Mouse (Mus musculus) right cerebral cortex, adult 2 months (tissue): Measurements from ENCODE around the gene Dctn3.
A peak's percentile ranks its signal among the peaks of the same experiment; 100 is the strongest.
"Not testable (repeated sequence)": the region's sequence is repeated elsewhere in the genome, so short reads cannot be mapped to it uniquely, and the experiment has no call there.

Experiments
- DNase-seq, 2 experiments: peaks; one replicate each; pipeline ENCODE4 v3.0.0; 2021 to 2022; ENCODE audit warnings: low spot score in 2 of 2

Dctn3 gene

GRCm38 (mm10) chr4:41738256-41738603, 15.3 kb upstream of the Dctn3 start:
- DNase-seq, result no peak

DNA sequence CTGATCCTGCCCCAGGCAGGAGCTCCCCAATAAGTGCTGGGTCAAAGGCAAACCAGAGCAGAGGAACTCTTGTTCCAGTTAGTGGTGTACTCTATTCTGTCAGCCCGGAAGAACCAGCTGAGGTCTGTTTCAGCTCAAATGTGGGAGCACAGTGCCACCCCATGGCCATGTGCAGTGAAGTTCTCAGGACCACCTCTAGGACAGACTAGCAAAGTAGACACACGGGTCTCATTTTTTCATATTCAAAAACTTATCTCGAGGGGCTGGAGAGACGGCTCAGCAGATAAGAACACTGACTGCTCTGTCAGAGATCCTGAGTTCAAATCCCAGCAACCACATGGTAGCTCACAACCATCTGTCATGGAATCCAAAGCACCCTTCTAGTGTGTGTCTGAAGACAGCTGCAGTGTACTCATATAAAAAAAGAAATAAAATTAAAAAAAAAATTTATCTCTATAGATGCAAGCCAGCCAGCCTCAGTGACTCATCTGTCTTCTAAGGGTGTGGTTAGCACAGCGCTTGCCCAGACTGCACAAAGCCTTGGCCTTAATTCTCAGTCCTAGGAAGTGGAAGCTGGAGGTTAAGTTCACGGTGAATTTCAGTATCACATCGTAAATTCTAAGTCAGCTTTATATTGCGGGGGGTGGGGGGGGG, 14.8 kb upstream of the Dctn3 start:
- peak; percentile 79 to 82 for DNase-seq

- DNase-seq, result no peak
These were observed 8.2 kb upstream of the Dctn3 start, which contains the start of gene Arid3c for GRCm38 (mm10) chr4:41731052-41731765. Gene Arid3c (minus strand): TSS chr4:41731142.

- no peak for DNase-seq
These were observed 4.1 kb upstream of the Dctn3 start for GRCm38 (mm10) chr4:41726826-41727621.

- no peak for DNase-seq
These were observed 6.1 kb downstream of the Dctn3 start for GRCm38 (mm10) chr4:41716834-41717233.

GRCm38 (mm10) chr4:41715596-41715995, 7.4 kb downstream of the Dctn3 start:
- DNase-seq, result peak; percentile 62 to 71

- DNase-seq, result no peak
These were observed 7.9 kb downstream of the Dctn3 start for GRCm38 (mm10) chr4:41715082-41715481.

GRCm38 (mm10) chr4:41714276-41714675, 8.7 kb downstream of the Dctn3 start:
- peak; percentile 78 to 80 for DNase-seq

GRCm38 (mm10) chr4:41713197-41714067, 9.5 kb downstream of the Dctn3 start, which contains the start of gene Rpp25l:
Gene Rpp25l (minus strand): TSS chr4:41713534.
- peak; percentile 76 to 87 for DNase-seq

- no peak for DNase-seq
These were observed 10.4 kb downstream of the Dctn3 start for GRCm38 (mm10) chr4:41712421-41713196.

GRCm38 (mm10) chr4:41711705-41712375, 11.1 kb downstream of the Dctn3 start:
- DNase-seq, result no peak

GRCm38 (mm10) chr4:41710229-41710628, 12.7 kb downstream of the Dctn3 start:
- no peak for DNase-seq

GRCm38 (mm10) chr4:41708192-41708745, 14.7 kb downstream of the Dctn3 start:
- DNase-seq, result no peak

GRCm38 (mm10) chr4:41707011-41707535, 15.9 kb downstream of the Dctn3 start:
- DNase-seq, result peak; percentile 83 to 86

DNA sequence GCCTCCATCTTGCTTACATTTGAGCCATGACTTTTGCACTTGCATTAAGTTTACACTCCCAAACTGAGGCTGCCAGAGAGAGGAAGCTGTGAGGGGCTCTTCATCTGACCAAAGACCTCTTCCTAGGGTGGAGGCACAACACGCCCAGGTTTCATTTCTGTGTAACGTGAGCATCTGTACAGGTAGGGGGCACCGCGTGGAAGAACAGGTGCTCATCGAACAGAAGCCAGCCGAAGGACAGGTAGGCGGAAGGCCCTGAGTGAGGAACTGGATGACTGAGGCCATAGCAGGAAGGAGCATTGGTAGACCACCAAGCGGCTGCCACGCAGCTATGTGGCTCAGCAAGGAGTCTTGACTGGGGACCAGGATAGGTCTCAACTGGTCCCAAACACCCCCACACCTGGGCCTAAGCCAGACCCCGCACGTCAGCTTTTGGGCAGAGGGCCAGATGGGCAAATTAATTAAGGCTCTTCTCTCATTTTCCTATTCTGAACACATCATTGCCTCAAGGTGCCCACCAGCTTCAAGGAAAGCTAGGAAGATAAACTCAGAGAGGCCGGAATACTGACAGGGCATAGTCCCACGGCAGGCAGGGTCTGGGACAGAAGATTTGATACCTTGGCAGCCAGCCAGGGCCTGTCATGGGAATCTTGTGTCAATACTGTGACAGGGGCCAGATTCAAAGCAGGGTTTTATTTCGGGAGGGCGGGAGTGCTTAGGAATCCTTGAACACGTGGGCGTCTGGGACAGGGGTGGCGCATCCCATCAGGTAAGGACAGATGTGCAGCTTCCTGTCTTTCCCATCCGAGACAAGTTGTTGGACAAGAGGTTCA, 16.8 kb downstream of the Dctn3 start:
- DNase-seq, result no peak

DNA sequence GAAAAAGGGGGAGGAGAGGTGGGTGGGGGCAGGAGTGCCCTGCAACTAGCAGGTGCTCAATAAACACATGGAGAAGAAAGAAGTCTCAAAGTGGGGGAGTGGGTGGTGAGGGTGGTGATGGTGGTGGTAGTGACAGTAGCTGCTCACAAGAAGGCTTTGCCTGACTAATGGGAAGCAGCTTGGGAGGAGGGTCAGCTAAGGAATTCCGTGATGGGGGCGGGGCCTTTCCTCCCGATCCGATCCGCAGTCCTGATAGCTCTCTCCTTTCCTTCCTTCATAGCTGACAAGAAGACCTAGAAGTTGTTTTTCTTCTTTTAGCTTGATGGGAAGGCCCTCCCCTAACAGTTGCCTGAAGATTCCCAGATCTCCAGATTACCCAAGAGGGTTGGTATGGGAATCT, 18.3 kb downstream of the Dctn3 start:
- DNase-seq, result no peak

- DNase-seq, result not testable (repeated sequence)
These were observed 20.7 kb downstream of the Dctn3 start for GRCm38 (mm10) chr4:41702226-41702625.

DNA sequence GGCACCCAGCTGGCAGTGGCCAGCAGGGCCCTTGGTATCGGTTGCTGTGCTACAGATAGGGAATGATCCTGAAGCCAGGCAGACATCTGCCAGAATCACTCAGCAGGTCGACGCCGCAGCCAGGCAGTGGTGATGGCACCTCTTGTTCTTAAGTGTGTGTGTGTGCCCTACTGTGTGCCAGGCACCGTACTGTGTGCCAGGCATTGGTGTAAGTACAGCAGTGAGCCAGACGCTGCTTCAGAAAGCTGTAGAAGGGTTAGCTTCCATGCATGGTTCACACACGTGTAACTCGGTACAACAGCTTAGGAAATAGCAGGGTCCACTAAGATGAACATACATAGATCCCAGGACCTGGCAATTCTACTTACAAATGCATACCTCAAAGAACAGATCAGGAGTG, 22.7 kb downstream of the Dctn3 start:
- not testable (repeated sequence) for DNase-seq

DNA sequence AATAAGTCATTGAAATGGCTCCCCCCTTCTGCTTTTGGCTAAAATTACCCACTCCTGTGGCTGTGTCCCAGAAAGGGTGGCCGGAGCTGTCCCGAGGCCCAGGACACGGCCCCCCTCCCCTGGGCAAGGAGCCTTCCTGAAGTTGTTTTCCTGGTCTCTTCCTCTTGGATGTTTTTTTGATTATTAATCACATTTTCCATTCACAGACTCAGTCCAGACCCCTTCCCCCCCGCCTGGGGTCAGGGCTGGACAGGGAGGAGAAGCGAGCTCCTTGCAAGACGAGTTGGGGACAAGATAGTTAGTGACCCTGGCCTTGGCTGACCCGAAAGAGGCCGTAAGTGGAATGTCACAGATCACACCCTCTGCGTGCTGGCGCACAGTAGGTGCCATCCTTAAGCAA, 23.2 kb downstream of the Dctn3 start, which contains the start of gene Il11ra1:
Il11ra1 (plus strand) TSS at position 207 of the 400 bp plus-strand sequence.
- not testable (repeated sequence) for DNase-seq
